14 mouse cellular contexts compared by ENCODE assay signal in genomic region chr10:17656305-17656704, GRCm38 (mm10).
A peak's percentile ranks its signal among the peaks of the same experiment; 100 is the strongest.
DNase-seq lines count a peak whose midpoint lies in the region; ATAC-seq and TF ChIP-seq lines count a peak whose summit lies in the region.
"Had no signal": no experiment of that assay in that cellular context is flagged by ENCODE, and none has a peak within 500 bp of the region (broad histone marks: within the 10 kb centered on the region; RNA-seq: fewer than 3 reads in every experiment).

No protein-coding gene starts in this region.

- H3K9ac ChIP-seq in heart, embryonic 12.5 days = no peak overlapping the region
- H3K9ac ChIP-seq in kidney, embryonic 16.5 days (replicated peaks; ENCODE audit: low read length) = no peak overlapping the region
- no peak overlapping the region for H3K9ac ChIP-seq in limb, embryonic 15.5 days
- H3K9ac ChIP-seq: hindbrain, embryonic 15.5 days had no signal

- TF ChIP-seq CTCF in Patski (IDR thresholded peaks at IDR 0.05) = no peak
- TF ChIP-seq CTCF in layer of hippocampus, adult 2 months (conservative IDR thresholded peaks at IDR 0.05) = no peak

- peak overlapping the region; percentile 38 for H3K4me2 ChIP-seq in heart, embryonic 12.5 days
- H3K4me2 ChIP-seq in kidney, embryonic 16.5 days (replicated peaks; ENCODE audit: low read depth, low read length) = no peak overlapping the region
- 0 out of 2 replicates have a peak overlapping the region, but pooled peaks have one; percentile 4 for H3K4me2 ChIP-seq in limb, embryonic 15.5 days
- H3K4me2 ChIP-seq: hindbrain, embryonic 15.5 days had no signal

- in situ Hi-C loops in Patski (cut with MboI; ENCODE audit: low pct_unique_long_range_greater_than_20kb) = no loop called here

- no peak overlapping the region for H3K4me3 ChIP-seq in heart, embryonic 12.5 days
- no peak overlapping the region for H3K4me3 ChIP-seq in kidney, embryonic 16.5 days (ENCODE audit: low read length)
- no peak overlapping the region for H3K4me3 ChIP-seq in limb, embryonic 15.5 days
- no peak overlapping the region for H3K4me3 ChIP-seq in layer of hippocampus, adult 2 months
- H3K4me3 ChIP-seq: hindbrain, embryonic 15.5 days had no signal

- H3K27ac ChIP-seq in heart, embryonic 12.5 days (ENCODE audit: poor library complexity, severe bottlenecking) = no peak overlapping the region
- H3K27ac ChIP-seq in kidney, embryonic 16.5 days (ENCODE audit: low read length) = 0 out of 2 replicates have a peak overlapping the region, but pooled peaks have one; percentile 10
- H3K27ac ChIP-seq in limb, embryonic 15.5 days = no peak overlapping the region
- no peak overlapping the region for H3K27ac ChIP-seq in layer of hippocampus, adult 2 months
- H3K27ac ChIP-seq: hindbrain, embryonic 15.5 days had no signal

- H3K36me3 ChIP-seq in heart, embryonic 12.5 days = no peaks in the 10 kb centered on the region
- no peaks in the 10 kb centered on the region for H3K36me3 ChIP-seq in kidney, embryonic 16.5 days (ENCODE audit: insufficient read depth, low read length)
- H3K36me3 ChIP-seq in limb, embryonic 15.5 days = no peaks in the 10 kb centered on the region
- H3K36me3 ChIP-seq: hindbrain, embryonic 15.5 days had no signal

- H3K9me3 ChIP-seq in heart, embryonic 12.5 days (replicated peaks) = no peaks in the 10 kb centered on the region
- no peaks in the 10 kb centered on the region for H3K9me3 ChIP-seq in kidney, embryonic 16.5 days (ENCODE audit: low read length)
- H3K9me3 ChIP-seq in limb, embryonic 15.5 days = no peaks in the 10 kb centered on the region
- H3K9me3 ChIP-seq: hindbrain, embryonic 15.5 days had no signal

- no peak for ATAC-seq in heart, embryonic 12.5 days (ENCODE audit: insufficient number of reproducible peaks, low FRiP score)
- ATAC-seq in kidney, embryonic 16.5 days (ENCODE audit: low FRiP score, low TSS enrichment) = peak; percentile 24; the same call in 1 of the 2 replicates
- ATAC-seq in Patski = peak; percentile 31
- ATAC-seq in limb, embryonic 15.5 days (ENCODE audit: insufficient number of reproducible peaks, low FRiP score, low TSS enrichment, low read depth) = no peak
- ATAC-seq: CD4-positive, CD25-positive, alpha-beta regulatory T cell, adult 4 months had no signal

- no peak for DNase-seq in heart, adult 11 months
- DNase-seq in kidney, adult 9 months = no peak
- DNase-seq in Patski (ENCODE audit: low read depth, low spot score) (no peak), MN1 (ENCODE audit: low spot score) (no peak)
- no peak for DNase-seq in layer of hippocampus, adult 2 months (ENCODE audit: low spot score in 2 of 2)
- DNase-seq: adrenal gland, postnatal 10 days; gastrocnemius, postnatal 10 days; kidney, postnatal 36 days; spleen, adult 18-20 months had no signal

- CTCF ChIA-PET in Patski (lab: Charles Lee) = interaction anchor here (2.4 kb wide), 1 partner anchor 8 kb away, joined by 5 read pairs; no protein-coding TSS in a partner anchor

- POLR2A ChIA-PET in Patski (lab: Charles Lee) = no interaction called here

- WGBS in heart, embryonic 12.5 days = 39% methylated on average over 10 of the region's 10 CpGs
- 34% methylated on average over 10 of the region's 10 CpGs for WGBS in kidney, embryonic 16.5 days
- WGBS in limb, embryonic 15.5 days = 52% methylated on average over 10 of the region's 10 CpGs

- H3K4me1 ChIP-seq in heart, embryonic 12.5 days (replicated peaks) = peaks cover 41% of the 10 kb centered on the region
- H3K4me1 ChIP-seq in kidney, embryonic 16.5 days (ENCODE audit: insufficient read depth, low read length) = peaks cover 42% of the 10 kb centered on the region
- H3K4me1 ChIP-seq in limb, embryonic 15.5 days = peaks cover 6% of the 10 kb centered on the region; the same call in 1 of the 2 replicates
- H3K4me1 ChIP-seq: hindbrain, embryonic 15.5 days had no signal

- H3K27me3 ChIP-seq in heart, embryonic 12.5 days (replicated peaks) = no peaks in the 10 kb centered on the region
- no peaks in the 10 kb centered on the region for H3K27me3 ChIP-seq in kidney, embryonic 16.5 days (ENCODE audit: insufficient read depth, low read length)
- H3K27me3 ChIP-seq in Patski = no peaks in the 10 kb centered on the region
- no peaks in the 10 kb centered on the region for H3K27me3 ChIP-seq in limb, embryonic 15.5 days
- H3K27me3 ChIP-seq: hindbrain, embryonic 15.5 days had no signal

Comparison
In these comparisons a context has a peak if more than half of its experiments do, and no peak if none do; other contexts are left out.
1. ATAC-seq: peak in kidney, embryonic 16.5 days (single experiment) and Patski (single experiment); none in heart, embryonic 12.5 days (single experiment) and limb, embryonic 15.5 days (single experiment).